Mouse (Mus musculus): ENCODE measurements around the gene Stat4. TPM values are rescaled to one million over a fixed set of nuclear protein-coding genes. Genes with fewer than 3 reads are reported as not detected.
A peak's percentile ranks its signal among the peaks of the same experiment; 100 is the strongest.

Gene Stat4
- polyA plus RNA-seq, 1 experiment from 2014 or later: 0.43 TPM

DNA sequence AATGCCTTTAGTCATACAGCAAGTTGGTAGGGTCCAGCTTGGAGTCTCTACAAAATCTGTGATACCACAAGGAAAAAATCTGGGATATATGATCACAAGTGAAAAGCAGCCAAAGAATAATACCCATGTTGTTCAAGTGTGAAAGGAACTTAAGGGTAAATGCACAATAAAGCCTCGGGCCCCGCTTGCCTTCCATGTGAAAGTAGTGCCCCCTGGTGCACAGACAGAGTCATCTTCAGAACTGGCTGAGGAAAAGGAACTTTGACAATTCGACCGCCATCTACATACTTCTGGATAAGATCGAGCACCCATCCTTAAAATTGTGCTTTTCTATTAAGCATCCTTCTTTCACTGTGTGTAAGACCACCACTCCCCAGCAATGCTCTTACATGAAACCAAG is 11.6 kb downstream of the Stat4 start:
- ATAC-seq (replicated peaks): no peak
- no peak overlapping the region for H3K9ac ChIP-seq
- H3K4me2 ChIP-seq: no peak overlapping the region
- WGBS: 52% methylated on average over 5 of the region's 5 CpGs
- no peaks in the 10 kb centered on the region for H3K27me3 ChIP-seq (replicated peaks)
- H3K9me3 ChIP-seq: no peaks in the 10 kb centered on the region
- H3K27ac ChIP-seq: no peak overlapping the region
- no peak overlapping the region for H3K4me3 ChIP-seq
- no peaks in the 10 kb centered on the region for H3K36me3 ChIP-seq (replicated peaks)
- peaks cover 3% of the 10 kb centered on the region for H3K4me1 ChIP-seq

DNA sequence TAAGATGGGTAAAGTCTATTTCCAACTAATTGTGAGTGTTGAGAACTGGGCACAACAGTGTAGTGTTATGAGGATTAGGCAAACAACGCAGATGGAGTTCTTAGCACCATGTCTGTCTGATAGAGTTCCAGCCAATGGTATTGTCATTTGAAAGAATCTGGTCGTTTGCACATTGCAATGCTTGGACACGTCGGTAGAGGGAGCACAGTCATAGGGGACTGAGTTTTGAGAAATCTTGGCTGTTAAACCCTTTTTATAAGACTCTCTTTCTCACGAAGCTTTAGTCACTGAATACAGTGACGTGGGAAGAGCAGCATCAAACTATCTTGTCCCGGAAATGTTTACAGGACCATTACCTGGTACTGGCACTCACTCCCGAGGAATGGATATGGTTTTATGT is 17.1 kb downstream of the Stat4 start:
- Histone ChIP-seq H3K27me3 (replicated peaks) (no peaks in the 10 kb centered on the region), H3K36me3 (replicated peaks) (no peaks in the 10 kb centered on the region), H3K9me3 (no peaks in the 10 kb centered on the region), H3K9ac (no peak overlapping the region), H3K4me3 (no peak overlapping the region), H3K27ac (no peak overlapping the region), H3K4me2 (no peak overlapping the region), H3K4me1 (peaks cover 8% of the 10 kb centered on the region; the same call in 1 of the 2 replicates)
- ATAC-seq (replicated peaks): no peak
- WGBS: 22% methylated on average over 8 of the region's 8 CpGs

DNA sequence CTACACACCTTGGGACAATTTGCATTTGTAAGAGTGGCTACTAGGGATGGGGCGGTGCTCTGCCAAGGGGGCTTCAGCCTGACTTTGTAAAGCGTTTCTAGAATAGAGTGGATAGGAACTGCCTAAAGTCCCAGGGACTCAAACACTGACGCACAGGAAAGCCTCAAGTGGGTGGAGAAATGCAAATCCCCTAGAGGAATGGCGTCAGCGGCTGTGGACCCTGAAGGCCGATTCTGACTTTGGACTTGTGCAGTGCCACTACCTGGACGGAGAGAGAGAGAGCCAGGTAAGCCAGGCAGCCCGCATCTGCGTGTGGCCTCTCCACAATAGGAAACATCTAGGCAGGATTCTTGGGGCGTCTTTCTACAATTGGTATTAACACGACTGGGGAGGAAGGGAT is 21.5 kb downstream of the Stat4 start:
- H3K4me1 ChIP-seq: peaks cover 8% of the 10 kb centered on the region; the same call in 1 of the 2 replicates
- peak overlapping the region; percentile 15 for H3K4me3 ChIP-seq
- H3K4me2 ChIP-seq: peak overlapping the region; percentile 40
- no peak overlapping the region for H3K27ac ChIP-seq
- ATAC-seq (replicated peaks): no peak
- H3K9ac ChIP-seq: no peak overlapping the region
- no peaks in the 10 kb centered on the region for H3K9me3 ChIP-seq
- H3K36me3 ChIP-seq (replicated peaks): no peaks in the 10 kb centered on the region
- H3K27me3 ChIP-seq (replicated peaks): no peaks in the 10 kb centered on the region
- 3% methylated on average over 11 of the region's 11 CpGs for WGBS

DNA sequence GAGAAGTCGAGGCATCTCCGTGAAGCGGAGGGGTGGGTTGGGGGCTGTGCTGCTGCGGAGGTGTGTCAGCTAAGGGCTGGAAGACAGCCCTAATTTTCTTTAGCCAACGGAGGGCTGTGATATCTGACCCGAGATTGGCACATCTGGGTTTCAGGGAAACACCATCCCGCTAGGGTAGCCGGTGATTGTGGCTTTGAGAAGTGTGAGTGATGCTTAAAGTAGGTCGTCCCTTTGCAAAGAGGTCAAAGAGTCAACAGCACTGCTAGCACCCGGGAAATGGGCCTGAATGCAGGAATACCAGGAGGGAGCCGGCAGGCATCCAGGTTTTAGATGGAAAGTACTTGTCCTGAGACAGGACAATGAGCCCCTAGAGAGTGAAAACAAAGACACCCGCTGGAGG is 22.0 kb downstream of the Stat4 start:
- H3K9me3 ChIP-seq: no peaks in the 10 kb centered on the region
- peaks cover 8% of the 10 kb centered on the region; the same call in 1 of the 2 replicates for H3K4me1 ChIP-seq
- H3K4me2 ChIP-seq: peak overlapping the region; percentile 40
- H3K36me3 ChIP-seq (replicated peaks): no peaks in the 10 kb centered on the region
- no peaks in the 10 kb centered on the region for H3K27me3 ChIP-seq (replicated peaks)
- peak overlapping the region; percentile 15 for H3K4me3 ChIP-seq
- no peak overlapping the region for H3K27ac ChIP-seq
- WGBS: 4% methylated on average over 12 of the region's 12 CpGs
- no peak overlapping the region for H3K9ac ChIP-seq
- no peak for ATAC-seq (replicated peaks)

DNA sequence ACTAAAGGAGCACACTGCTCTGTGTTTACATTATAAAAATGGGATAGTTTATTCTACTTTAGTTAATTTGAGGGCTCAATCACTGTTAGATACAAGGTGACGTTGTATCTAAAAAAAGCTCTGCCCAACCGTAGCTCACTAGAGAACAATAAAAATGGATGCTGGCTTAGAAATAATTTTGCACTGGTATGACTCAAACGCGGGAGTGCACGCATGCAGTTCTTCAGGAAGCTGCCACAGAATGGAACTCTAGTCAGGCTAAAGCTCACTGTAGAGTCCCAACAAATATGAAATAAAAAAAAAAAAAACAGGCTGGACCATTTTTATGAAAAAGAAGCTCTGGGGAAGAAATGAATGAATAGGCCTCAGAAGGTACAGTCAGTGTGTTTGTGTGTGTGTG is 23.8 kb downstream of the Stat4 start:
- Histone ChIP-seq H3K4me2 (no peak overlapping the region), H3K36me3 (replicated peaks) (no peaks in the 10 kb centered on the region), H3K4me1 (peaks cover 8% of the 10 kb centered on the region; the same call in 1 of the 2 replicates), H3K4me3 (no peak overlapping the region), H3K27me3 (replicated peaks) (no peaks in the 10 kb centered on the region), H3K27ac (no peak overlapping the region), H3K9ac (no peak overlapping the region), H3K9me3 (no peaks in the 10 kb centered on the region)
- no peak for ATAC-seq (replicated peaks)
- 94% methylated on average over 5 of the region's 5 CpGs for WGBS

DNA sequence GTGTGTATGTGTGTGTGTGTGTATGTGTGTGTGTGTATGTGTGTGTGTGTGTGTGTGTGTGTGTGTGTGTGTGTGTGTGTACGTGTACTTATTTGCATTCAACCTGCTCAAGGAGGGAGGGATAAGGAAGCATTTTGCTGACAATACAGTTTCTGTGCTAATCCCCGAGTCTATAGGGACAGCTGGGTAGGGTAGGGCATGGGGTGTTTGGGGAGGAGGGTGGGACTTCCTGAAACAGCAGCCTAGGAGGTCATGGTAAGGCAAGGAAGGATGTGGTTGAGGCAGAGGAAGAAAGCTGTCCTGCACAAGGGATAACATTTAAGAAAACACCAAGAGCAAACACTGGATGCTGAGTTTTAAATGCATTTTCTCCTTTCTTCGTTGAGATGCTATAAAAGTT is 24.3 kb downstream of the Stat4 start:
- H3K27me3 ChIP-seq (replicated peaks): no peaks in the 10 kb centered on the region
- ATAC-seq (replicated peaks): no peak
- H3K9ac ChIP-seq: no peak overlapping the region
- no peak overlapping the region for H3K4me2 ChIP-seq
- no peak overlapping the region for H3K4me3 ChIP-seq
- no peak overlapping the region for H3K27ac ChIP-seq
- H3K4me1 ChIP-seq: peaks cover 8% of the 10 kb centered on the region; the same call in 1 of the 2 replicates
- no peaks in the 10 kb centered on the region for H3K36me3 ChIP-seq (replicated peaks)
- WGBS: 63% methylated on average over 3 of the region's 3 CpGs
- no peaks in the 10 kb centered on the region for H3K9me3 ChIP-seq

DNA sequence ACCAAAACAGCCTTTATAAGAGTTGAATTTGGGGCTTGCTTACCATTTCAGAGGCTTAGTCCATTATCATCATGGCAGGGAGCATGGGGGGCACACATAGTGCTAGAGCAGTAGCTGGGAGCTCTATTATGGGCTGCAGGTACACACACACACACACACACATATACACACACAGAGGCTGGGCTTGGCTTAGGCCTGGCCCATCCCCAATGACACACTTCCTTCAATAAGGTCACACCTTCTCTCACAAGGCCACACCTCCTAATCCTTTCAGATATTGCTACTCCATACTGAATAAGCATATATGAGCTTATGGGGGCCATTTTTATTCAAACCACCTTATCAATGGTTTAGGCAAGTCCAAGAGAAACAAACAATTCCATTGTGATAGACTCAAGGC is 25.3 kb downstream of the Stat4 start:
- Histone ChIP-seq H3K9me3 (no peaks in the 10 kb centered on the region), H3K27me3 (replicated peaks) (no peaks in the 10 kb centered on the region), H3K27ac (no peak overlapping the region), H3K9ac (no peak overlapping the region), H3K4me3 (no peak overlapping the region), H3K36me3 (replicated peaks) (no peaks in the 10 kb centered on the region), H3K4me1 (peaks cover 8% of the 10 kb centered on the region; the same call in 1 of the 2 replicates), H3K4me2 (no peak overlapping the region)
- no peak for ATAC-seq (replicated peaks)

DNA sequence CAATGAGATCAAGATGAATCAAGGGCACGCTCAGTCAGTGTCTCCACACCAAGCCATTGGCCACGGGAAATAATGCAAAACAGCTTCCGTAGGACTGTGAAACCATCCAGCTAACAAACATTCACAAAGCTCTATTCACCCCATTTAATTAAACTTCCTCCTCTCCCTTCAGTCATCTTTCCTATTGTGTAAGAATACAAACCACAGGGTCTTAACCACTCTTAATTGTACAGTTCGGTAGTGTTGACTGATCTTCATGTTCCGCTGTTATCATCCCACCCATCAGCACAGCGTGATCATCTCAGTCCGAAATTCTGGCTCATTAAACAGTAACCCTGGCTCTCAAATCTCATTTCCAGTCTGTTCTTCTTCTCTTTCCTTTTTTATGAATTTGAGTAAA is 25.8 kb downstream of the Stat4 start:
- Histone ChIP-seq H3K36me3 (replicated peaks) (no peaks in the 10 kb centered on the region), H3K4me2 (no peak overlapping the region), H3K27me3 (replicated peaks) (no peaks in the 10 kb centered on the region), H3K4me3 (no peak overlapping the region), H3K9ac (no peak overlapping the region), H3K4me1 (peaks cover 8% of the 10 kb centered on the region; the same call in 1 of the 2 replicates), H3K9me3 (no peaks in the 10 kb centered on the region), H3K27ac (no peak overlapping the region)
- no peak for ATAC-seq (replicated peaks)
- WGBS: 82% methylated on average over 7 of the region's 7 CpGs

DNA sequence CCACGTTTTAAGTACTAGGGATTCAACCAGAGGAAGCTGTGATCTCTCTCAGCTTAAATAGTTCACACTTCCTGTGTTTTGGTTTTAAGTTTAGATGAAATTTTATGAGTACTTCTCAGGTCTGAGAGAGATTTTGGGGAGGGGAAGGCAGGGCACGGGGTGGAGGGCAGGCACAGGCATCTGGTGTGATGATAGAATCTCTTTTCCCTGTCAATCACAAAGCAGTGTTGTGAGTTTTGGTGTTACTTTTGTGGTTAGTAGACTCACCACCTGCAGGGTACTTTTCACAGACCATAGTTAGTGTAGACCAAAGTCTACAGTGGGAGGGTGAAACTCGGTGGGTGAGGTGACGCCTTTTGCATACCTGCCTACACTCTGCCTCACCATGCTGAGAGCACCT is 32.7 kb downstream of the Stat4 start:
- Histone ChIP-seq H3K4me2 (no peak overlapping the region), H3K27me3 (replicated peaks) (no peaks in the 10 kb centered on the region), H3K9ac (no peak overlapping the region), H3K4me3 (no peak overlapping the region), H3K4me1 (no peaks in the 10 kb centered on the region), H3K27ac (no peak overlapping the region), H3K9me3 (no peaks in the 10 kb centered on the region), H3K36me3 (replicated peaks) (no peaks in the 10 kb centered on the region)
- ATAC-seq (replicated peaks): no peak
- 85% methylated on average over 4 of the region's 4 CpGs for WGBS

DNA sequence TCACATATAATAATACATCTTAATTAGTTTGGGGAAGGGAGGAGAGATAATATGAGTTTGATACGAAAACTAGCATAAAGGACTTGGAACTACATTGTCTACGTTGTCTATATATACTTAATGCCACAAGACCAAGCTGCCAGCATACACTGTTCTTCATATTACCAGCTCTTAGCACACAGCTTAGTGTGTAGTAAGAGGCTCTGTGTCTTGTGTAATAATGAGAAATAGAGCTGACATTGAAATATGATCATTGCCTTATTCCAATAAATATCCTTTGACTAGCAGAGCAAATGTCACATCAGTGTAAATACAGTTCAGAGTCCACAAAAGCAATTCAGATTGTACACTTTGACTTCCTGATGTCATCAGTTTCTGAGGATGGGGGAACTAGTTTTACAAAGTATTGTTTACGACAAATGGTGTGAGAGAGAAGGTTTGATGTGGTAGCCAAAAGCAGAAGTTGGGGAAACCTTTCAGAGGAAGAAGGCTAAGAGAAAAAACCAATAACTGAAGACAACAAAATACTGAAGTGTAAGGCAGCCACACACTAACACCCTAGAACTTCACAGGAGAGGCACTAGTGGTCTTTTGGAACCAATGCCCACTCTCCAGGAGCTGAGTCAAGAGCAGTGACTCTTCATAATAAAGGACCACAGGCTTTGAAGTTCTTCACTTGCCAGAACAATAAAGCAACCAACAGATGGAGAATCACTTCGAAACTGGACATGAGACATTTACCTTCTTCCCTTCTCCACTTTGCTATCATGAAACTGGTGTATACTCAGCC is 35.2 kb downstream of the Stat4 start:
- no peaks in the 10 kb centered on the region for H3K36me3 ChIP-seq (replicated peaks)
- H3K4me2 ChIP-seq: no peak overlapping the region

DNA sequence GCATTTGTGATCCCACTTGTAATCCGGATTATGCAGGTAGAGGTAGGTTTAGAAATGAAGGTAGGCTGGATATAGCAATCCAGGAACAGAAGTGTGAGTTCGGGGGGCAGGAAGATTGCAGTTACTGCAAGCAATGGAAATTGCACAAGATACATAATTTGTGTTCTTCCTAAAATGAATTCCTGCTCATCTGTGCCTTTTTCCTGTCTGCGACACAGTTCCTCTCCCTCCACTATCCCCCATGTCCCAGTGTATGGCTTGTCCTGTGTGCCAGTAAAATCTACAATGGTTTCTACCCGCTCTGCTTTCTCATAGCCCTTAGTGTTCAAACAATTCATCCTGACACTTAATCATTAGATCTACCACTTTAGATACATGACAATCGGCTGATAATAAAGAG is 41.7 kb downstream of the Stat4 start:
- Histone ChIP-seq H3K9ac (no peak overlapping the region), H3K9me3 (no peaks in the 10 kb centered on the region), H3K4me1 (no peaks in the 10 kb centered on the region), H3K36me3 (replicated peaks) (no peaks in the 10 kb centered on the region), H3K27me3 (replicated peaks) (no peaks in the 10 kb centered on the region), H3K4me2 (no peak overlapping the region), H3K27ac (no peak overlapping the region), H3K4me3 (no peak overlapping the region)
- no peak for ATAC-seq (replicated peaks)
- 91% methylated on average over 5 of the region's 5 CpGs for WGBS

More for the DNA sequence above, 35.2 kb downstream of the Stat4 start:
- H3K27ac ChIP-seq: no peak overlapping the region
- H3K4me1 ChIP-seq: no peaks in the 10 kb centered on the region
- no peaks in the 10 kb centered on the region for H3K27me3 ChIP-seq (replicated peaks)
- ATAC-seq (replicated peaks): no peak
- H3K9ac ChIP-seq: no peak overlapping the region
- H3K4me3 ChIP-seq: no peak overlapping the region
- no peaks in the 10 kb centered on the region for H3K9me3 ChIP-seq
- 89% methylated on average over 4 of the region's 4 CpGs for WGBS

DNA sequence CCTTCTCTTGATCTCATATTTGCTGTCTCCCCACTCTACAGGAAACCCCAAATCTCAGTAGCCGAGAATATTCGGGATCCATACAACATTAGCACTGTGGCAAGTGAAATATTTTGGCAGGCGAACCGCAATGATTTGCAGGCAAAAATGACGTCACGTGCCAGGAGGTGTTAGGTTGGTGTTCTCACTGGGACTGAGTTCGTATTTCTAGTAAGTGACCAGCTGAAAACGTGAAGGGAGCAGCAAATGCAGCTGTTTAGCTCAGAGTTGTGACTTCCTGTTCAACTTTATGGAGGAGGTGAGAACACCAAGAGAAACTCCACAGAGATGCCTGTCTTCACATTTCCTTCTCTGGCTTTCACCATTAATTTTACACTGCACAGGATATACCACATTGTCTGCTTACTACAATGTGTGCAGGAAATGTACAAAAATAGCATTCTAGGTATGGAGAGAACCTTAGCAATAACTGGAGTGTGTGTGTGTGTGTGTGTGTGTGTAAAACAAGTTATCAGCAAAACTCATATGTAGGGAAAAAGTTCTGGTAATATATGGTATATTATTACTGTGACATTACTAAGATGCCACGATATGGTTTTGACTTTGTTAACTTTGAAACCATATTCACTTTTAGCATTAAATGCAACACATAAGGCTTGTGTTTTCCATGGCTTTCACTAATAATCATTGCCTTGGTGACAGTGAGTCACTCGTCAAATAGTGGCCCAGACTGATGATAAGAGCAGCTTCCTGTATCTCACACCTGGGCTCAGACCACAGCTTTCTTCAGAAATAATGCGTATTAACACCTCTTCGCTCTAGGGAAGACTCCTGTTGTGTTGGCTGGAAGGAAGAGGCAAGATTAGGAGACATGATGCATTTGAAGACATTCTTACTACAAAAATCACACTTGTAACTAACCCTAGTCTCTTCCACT is 48.1 kb downstream of the Stat4 start:
- no peaks in the 10 kb centered on the region for H3K36me3 ChIP-seq (replicated peaks)
- no peak overlapping the region for H3K4me2 ChIP-seq
- no peak overlapping the region for H3K27ac ChIP-seq
- no peak overlapping the region for H3K4me3 ChIP-seq
- H3K9ac ChIP-seq: no peak overlapping the region
- no peaks in the 10 kb centered on the region for H3K27me3 ChIP-seq (replicated peaks)
- WGBS: 89% methylated on average over 12 of the region's 12 CpGs
- no peaks in the 10 kb centered on the region for H3K9me3 ChIP-seq
- no peak for ATAC-seq (replicated peaks)
- H3K4me1 ChIP-seq: no peaks in the 10 kb centered on the region
